Mouse (Mus musculus): ENCODE measurements at regions not wholly inside any gene's neighbourhood (a gene's known extent, or its start where the extent isn't known, plus 50 kb on each side); places are given as distances from the start of the nearest gene placed in this dataset.

DNA sequence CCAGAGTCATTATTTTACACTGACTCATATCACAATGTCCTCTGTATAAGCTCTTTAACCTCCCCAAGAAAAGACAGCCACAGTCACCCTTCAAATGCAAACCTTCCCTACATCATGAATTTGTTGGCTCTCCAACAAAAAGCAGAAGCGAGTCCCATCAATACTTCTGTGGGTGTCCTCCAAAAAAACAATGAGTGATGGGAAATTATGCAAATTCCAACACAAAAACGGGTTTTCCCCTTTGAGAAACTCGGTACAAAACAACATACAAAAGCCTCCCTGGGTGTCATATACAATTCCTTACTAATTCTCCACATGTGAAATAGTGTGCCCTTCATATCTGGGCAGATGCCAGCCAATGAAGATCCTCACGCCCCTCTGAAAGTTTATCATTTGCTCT lies 311.8 kb upstream of the 4930412O13Rik start:
- Histone ChIP-seq H3K4me3 (no peak overlapping the region), H3K4me2 (replicated peaks) (no peak overlapping the region), H3K27ac (no peak overlapping the region), H3K27me3 (no peaks in the 10 kb centered on the region), H3K36me3 (no peaks in the 10 kb centered on the region), H3K4me1 (no peaks in the 10 kb centered on the region), H3K9ac (no peak overlapping the region), H3K9me3 (replicated peaks) (no peaks in the 10 kb centered on the region)
- WGBS = 77% methylated on average over 4 of the region's 4 CpGs
- ATAC-seq (ENCODE audit: low FRiP score) = no peak

DNA sequence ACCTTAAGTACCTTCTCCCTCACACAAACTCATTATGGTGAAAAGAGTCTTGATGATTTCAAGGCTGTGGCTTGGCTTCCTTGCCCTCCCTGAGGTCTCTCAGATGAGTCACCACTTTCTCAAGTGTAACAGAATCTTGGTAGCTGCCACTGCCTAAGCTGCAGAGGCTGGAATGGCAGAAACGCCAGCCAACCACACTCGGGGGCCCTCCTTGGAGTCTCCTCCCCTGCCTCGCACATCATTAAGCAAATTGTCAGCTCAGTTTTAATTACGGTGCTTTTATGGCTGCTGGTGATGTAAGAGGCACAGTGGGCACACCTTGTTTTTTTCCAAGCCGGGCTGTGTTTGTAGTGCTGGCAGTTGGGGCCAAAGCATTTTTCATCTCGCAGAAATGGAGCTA lies 306.9 kb upstream of the 4930412O13Rik start:
- H3K9ac ChIP-seq = no peak overlapping the region
- no peak overlapping the region for H3K27ac ChIP-seq
- H3K4me3 ChIP-seq = no peak overlapping the region
- H3K27me3 ChIP-seq = no peaks in the 10 kb centered on the region
- no peak overlapping the region for H3K4me2 ChIP-seq (replicated peaks)
- no peaks in the 10 kb centered on the region for H3K9me3 ChIP-seq (replicated peaks)
- H3K36me3 ChIP-seq = no peaks in the 10 kb centered on the region
- no peaks in the 10 kb centered on the region for H3K4me1 ChIP-seq
- WGBS = 71% methylated on average over 6 of the region's 6 CpGs
- peak; percentile 40; the same call in 1 of the 2 replicates for ATAC-seq (ENCODE audit: low FRiP score)

DNA sequence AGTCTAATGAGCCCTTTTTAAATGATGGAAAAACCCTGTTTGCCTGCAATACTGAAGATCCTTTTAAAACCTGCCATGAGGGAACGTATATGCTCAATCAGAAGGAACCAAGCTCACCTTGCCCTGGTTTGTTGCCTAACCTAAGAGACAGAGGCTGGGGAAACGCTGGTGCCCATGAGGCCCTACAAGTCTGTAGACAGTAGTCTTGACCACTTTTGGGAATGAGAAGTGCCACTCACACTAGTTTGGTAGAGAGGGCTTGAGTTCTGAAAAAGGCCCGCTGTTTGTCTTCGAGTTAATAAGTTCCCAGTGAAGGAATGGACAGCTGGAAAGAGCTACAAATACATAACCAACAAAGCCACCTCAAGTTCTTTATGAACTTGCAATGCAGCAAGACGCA lies 306.4 kb upstream of the 4930412O13Rik start:
- no peak overlapping the region for H3K27ac ChIP-seq
- H3K4me1 ChIP-seq = no peaks in the 10 kb centered on the region
- no peak overlapping the region for H3K4me2 ChIP-seq (replicated peaks)
- H3K4me3 ChIP-seq = no peak overlapping the region
- ATAC-seq (ENCODE audit: low FRiP score) = no peak
- 92% methylated on average over 5 of the region's 5 CpGs for WGBS
- no peaks in the 10 kb centered on the region for H3K9me3 ChIP-seq (replicated peaks)
- no peaks in the 10 kb centered on the region for H3K36me3 ChIP-seq
- H3K27me3 ChIP-seq = no peaks in the 10 kb centered on the region
- H3K9ac ChIP-seq = no peak overlapping the region

GRCm38 (mm10) chr2:9577868-9578267 lies 303.2 kb upstream of the 4930412O13Rik start:
- no peak for ATAC-seq (ENCODE audit: low FRiP score)

DNA sequence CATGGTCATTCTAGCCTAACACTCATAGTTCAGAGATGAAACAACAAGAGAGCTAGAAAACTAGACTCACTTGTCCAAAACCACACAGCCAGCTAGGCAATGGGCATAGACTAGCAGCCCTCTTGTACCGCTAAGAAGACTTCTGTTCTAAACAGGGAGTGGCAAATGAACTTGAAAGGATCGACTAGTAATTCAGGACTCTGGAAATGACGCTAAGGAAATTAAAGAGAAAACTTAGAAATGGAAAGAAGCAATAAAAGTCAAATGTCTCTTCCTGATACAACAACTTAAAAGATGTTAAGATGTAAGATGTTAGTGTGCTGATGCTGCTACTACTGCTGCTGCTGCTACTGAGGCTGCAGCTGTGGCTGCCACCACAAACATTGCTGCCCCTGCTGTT lies 293.7 kb upstream of the 4930412O13Rik start:
- H3K27me3 ChIP-seq = no peaks in the 10 kb centered on the region
- WGBS = 88% methylated on average over 3 of the region's 3 CpGs
- no peak for ATAC-seq (ENCODE audit: low FRiP score)

More at GRCm38 (mm10) chr2:9577868-9578267, 303.2 kb upstream of the 4930412O13Rik start:
- Histone ChIP-seq H3K27ac (no peak overlapping the region), H3K9me3 (replicated peaks) (no peaks in the 10 kb centered on the region), H3K27me3 (no peaks in the 10 kb centered on the region), H3K4me3 (no peak overlapping the region), H3K9ac (no peak overlapping the region), H3K4me2 (replicated peaks) (no peak overlapping the region), H3K36me3 (no peaks in the 10 kb centered on the region), H3K4me1 (no peaks in the 10 kb centered on the region)
- 86% methylated on average over 4 of the region's 4 CpGs for WGBS

DNA sequence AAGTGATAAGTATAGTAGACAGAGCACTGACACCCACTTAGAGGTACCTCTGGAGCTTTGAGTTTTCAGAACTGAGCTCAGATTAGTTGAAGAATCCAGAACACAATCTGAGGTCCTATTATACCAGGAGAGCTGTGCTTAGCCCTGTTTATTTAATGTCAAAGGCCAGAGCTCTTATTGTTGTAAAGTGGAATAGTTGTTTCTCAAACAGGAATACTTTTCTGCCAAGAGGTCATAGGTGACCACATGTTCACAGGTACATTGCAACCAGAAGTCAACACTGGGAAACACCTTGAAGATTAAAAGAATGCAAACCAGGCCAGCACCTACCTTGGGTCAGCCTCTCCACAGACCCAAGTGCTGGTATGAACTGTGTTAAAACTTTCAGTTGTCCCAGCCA lies 291.9 kb upstream of the 4930412O13Rik start:
- no peak overlapping the region for H3K9ac ChIP-seq
- ATAC-seq (ENCODE audit: low FRiP score) = no peak
- no peak overlapping the region for H3K4me3 ChIP-seq
- no peaks in the 10 kb centered on the region for H3K9me3 ChIP-seq (replicated peaks)
- H3K27me3 ChIP-seq = no peaks in the 10 kb centered on the region
- no peaks in the 10 kb centered on the region for H3K36me3 ChIP-seq
- H3K4me1 ChIP-seq = no peaks in the 10 kb centered on the region
- H3K27ac ChIP-seq = no peak overlapping the region
- no peak overlapping the region for H3K4me2 ChIP-seq (replicated peaks)

More for the DNA sequence above, 293.7 kb upstream of the 4930412O13Rik start:
- no peak overlapping the region for H3K9ac ChIP-seq
- H3K36me3 ChIP-seq = no peaks in the 10 kb centered on the region
- no peaks in the 10 kb centered on the region for H3K4me1 ChIP-seq
- H3K4me3 ChIP-seq = no peak overlapping the region
- no peak overlapping the region for H3K4me2 ChIP-seq (replicated peaks)
- H3K27ac ChIP-seq = no peak overlapping the region
- no peaks in the 10 kb centered on the region for H3K9me3 ChIP-seq (replicated peaks)

- no peak for ATAC-seq (ENCODE audit: low FRiP score)
- no peaks in the 10 kb centered on the region for H3K36me3 ChIP-seq
- no peaks in the 10 kb centered on the region for H3K27me3 ChIP-seq
- WGBS = 76% methylated on average over 1 of the region's 1 CpGs
- no peak overlapping the region for H3K27ac ChIP-seq
- no peak overlapping the region for H3K4me3 ChIP-seq
- H3K4me1 ChIP-seq = no peaks in the 10 kb centered on the region
- no peaks in the 10 kb centered on the region for H3K9me3 ChIP-seq (replicated peaks)
- no peak overlapping the region for H3K4me2 ChIP-seq (replicated peaks)
- no peak overlapping the region for H3K9ac ChIP-seq
Measured at GRCm38 (mm10) chr2:9592531-9592930, 288.5 kb upstream of the 4930412O13Rik start.

GRCm38 (mm10) chr2:9593931-9594330 lies 287.1 kb upstream of the 4930412O13Rik start:
- Histone ChIP-seq H3K4me3 (no peak overlapping the region), H3K27ac (no peak overlapping the region), H3K9ac (no peak overlapping the region), H3K9me3 (replicated peaks) (no peaks in the 10 kb centered on the region), H3K27me3 (no peaks in the 10 kb centered on the region), H3K4me1 (no peaks in the 10 kb centered on the region), H3K36me3 (no peaks in the 10 kb centered on the region), H3K4me2 (replicated peaks) (no peak overlapping the region)
- ATAC-seq (ENCODE audit: low FRiP score) = no peak
- WGBS = 35% methylated on average over 10 of the region's 10 CpGs

- Histone ChIP-seq H3K36me3 (no peaks in the 10 kb centered on the region), H3K9me3 (replicated peaks) (no peaks in the 10 kb centered on the region), H3K27me3 (no peaks in the 10 kb centered on the region), H3K9ac (no peak overlapping the region), H3K4me1 (no peaks in the 10 kb centered on the region), H3K4me3 (no peak overlapping the region), H3K27ac (no peak overlapping the region), H3K4me2 (replicated peaks) (no peak overlapping the region)
- ATAC-seq (ENCODE audit: low FRiP score) = no peak
- WGBS = 70% methylated on average over 8 of the region's 8 CpGs
Measured at GRCm38 (mm10) chr2:9595236-9595850, 285.7 kb upstream of the 4930412O13Rik start.

DNA sequence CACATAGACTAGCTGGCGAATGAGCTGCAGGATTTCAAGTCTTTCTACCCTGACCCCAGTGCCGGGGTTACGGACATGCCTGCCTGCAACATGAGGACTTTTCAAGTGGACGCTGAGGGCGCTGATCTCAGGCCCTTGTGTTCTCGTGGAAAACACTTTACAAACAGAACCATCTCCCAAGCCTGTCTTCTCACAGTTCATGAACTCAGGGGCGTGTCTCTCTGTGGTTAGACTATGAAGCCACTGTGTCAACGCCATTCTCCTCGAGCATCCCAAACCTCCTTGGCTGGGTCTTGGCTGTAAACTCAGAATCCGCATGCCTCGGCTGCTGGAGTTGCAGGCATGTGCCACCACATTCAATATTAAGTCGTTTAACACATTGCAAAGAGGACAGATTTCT lies 284.9 kb upstream of the 4930412O13Rik start:
- Histone ChIP-seq H3K27ac (no peak overlapping the region), H3K9ac (no peak overlapping the region), H3K27me3 (no peaks in the 10 kb centered on the region), H3K4me1 (no peaks in the 10 kb centered on the region), H3K36me3 (no peaks in the 10 kb centered on the region), H3K4me2 (replicated peaks) (no peak overlapping the region), H3K4me3 (no peak overlapping the region), H3K9me3 (replicated peaks) (no peaks in the 10 kb centered on the region)
- WGBS = 79% methylated on average over 12 of the region's 12 CpGs
- ATAC-seq (ENCODE audit: low FRiP score) = no peak

GRCm38 (mm10) chr2:9604984-9605383 lies 276.1 kb upstream of the 4930412O13Rik start:
- Histone ChIP-seq H3K36me3 (no peaks in the 10 kb centered on the region), H3K4me2 (replicated peaks) (no peak overlapping the region), H3K9me3 (replicated peaks) (no peaks in the 10 kb centered on the region), H3K9ac (no peak overlapping the region), H3K4me1 (peaks cover 3% of the 10 kb centered on the region; the same call in 1 of the 2 replicates), H3K4me3 (no peak overlapping the region), H3K27me3 (no peaks in the 10 kb centered on the region), H3K27ac (no peak overlapping the region)
- WGBS = 60% methylated on average over 6 of the region's 6 CpGs
- peak; percentile 54; the same call in 1 of the 2 replicates for ATAC-seq (ENCODE audit: low FRiP score)

GRCm38 (mm10) chr2:9607547-9607946 lies 273.5 kb upstream of the 4930412O13Rik start:
- Histone ChIP-seq H3K4me1 (peaks cover 3% of the 10 kb centered on the region; the same call in 1 of the 2 replicates), H3K4me2 (replicated peaks) (no peak overlapping the region), H3K36me3 (no peaks in the 10 kb centered on the region), H3K9me3 (replicated peaks) (no peaks in the 10 kb centered on the region), H3K27ac (no peak overlapping the region), H3K9ac (no peak overlapping the region), H3K4me3 (no peak overlapping the region), H3K27me3 (no peaks in the 10 kb centered on the region)
- no peak for ATAC-seq (ENCODE audit: low FRiP score)
- 89% methylated on average over 2 of the region's 2 CpGs for WGBS

DNA sequence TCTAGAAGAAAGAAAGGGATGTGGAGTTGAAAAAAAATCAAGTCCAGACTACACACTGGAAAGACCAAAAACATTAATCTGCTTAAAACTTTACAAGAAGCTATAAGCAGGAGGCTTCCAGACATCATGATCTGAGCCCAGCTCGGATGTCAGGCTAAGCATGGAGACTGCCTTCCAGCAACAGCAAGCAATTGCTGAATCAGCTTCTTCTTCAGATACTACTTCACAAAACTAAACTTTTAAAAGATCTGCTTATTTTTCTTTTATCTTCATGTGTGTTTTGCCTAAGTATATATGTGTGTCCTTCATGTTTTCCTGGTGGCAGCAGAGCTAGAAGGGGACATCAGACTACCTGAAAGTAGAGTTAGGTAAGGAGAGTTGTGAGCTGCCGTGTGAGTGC lies 266.6 kb upstream of the 4930412O13Rik start:
- H3K4me3 ChIP-seq = no peak overlapping the region
- no peaks in the 10 kb centered on the region for H3K36me3 ChIP-seq
- H3K27ac ChIP-seq = no peak overlapping the region
- WGBS = 84% methylated on average over 2 of the region's 2 CpGs
- H3K27me3 ChIP-seq = no peaks in the 10 kb centered on the region
- H3K9ac ChIP-seq = no peak overlapping the region
- no peaks in the 10 kb centered on the region for H3K4me1 ChIP-seq
- ATAC-seq (ENCODE audit: low FRiP score) = no peak
- H3K9me3 ChIP-seq (replicated peaks) = no peaks in the 10 kb centered on the region
- H3K4me2 ChIP-seq (replicated peaks) = no peak overlapping the region

Measured in hindbrain, embryonic 12.5 days (tissue).